Mouse (Mus musculus): ENCODE measurements around the gene Mthfd1l.

DNA sequence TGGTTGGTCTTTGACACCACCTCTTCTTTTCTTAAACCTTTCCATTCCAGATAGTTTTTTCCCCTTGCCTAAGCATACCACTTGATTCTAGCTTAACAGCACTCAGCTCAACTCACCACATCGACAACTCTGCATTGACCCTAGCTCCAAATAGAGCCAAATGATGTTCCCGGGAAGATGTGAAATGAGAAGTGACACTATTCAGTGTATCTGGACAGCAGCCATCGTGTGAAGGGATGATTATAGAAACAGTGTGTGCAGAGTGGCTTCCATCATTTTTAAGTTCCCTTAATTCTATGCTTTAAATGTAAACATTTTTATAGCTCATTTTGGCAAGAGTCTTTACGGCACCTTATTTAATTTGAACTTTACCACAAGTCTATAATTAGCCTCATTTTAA, 204.4 kb downstream of the Mthfd1l start:
- TF ChIP-seq CTCF (IDR thresholded peaks at IDR 0.05; ENCODE audit: extremely low read depth, insufficient read depth, low read length) (no peak), POLR2A (IDR thresholded peaks at IDR 0.05; ENCODE audit: extremely low read depth, insufficient read depth, low read length) (no peak)
